Mouse (Mus musculus): ENCODE measurements around the gene March10. TPM values are rescaled to one million over a fixed set of nuclear protein-coding genes. Genes with fewer than 3 reads are reported as not detected.

March10 gene
- polyA plus RNA-seq, 1 experiment from 2014 or later = 1.2 TPM

DNA sequence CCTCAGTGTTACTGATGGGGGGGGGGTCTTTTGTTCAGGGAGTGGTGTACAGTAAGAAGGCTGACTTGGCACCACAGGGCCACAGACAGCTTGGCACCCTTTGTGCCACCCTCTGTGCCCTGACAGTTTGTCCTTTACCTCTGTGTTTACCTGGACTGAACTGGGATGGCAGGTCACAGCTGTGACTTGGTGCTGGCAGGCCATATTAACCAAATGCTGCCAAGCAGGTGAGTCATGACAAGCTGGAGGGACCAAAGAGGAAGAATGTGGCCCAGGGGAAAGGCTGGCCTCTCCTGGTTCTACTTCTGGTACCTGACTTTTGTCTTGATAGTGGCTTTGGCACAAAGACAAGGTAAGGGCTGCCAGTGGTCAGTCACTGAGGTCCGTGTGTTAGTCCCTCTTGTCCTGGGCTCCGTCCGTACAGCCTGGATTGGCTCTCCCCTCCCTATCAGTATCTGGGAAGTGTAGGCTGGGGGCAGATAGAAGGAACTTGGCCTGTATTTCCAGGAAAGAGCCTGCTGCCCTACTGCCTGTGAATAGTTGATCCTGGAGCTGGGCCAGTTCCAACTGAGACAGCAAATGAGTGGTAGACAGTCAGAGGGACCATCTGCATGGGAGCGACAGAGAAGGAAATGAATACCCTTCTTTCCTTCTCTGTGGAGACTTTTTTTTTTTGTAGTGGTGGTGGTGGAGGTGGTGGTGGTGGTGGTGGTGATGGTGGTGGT lies 94.3 kb downstream of the March10 start:
- TF ChIP-seq CTCF (IDR thresholded peaks at IDR 0.05; ENCODE audit: low read depth) = no peak
- DNase-seq (ENCODE audit: low spot score) = no peak
- H3K27ac ChIP-seq = no peak overlapping the region
- no peaks in the 10 kb centered on the region for H3K36me3 ChIP-seq (ENCODE audit: insufficient read depth, low read length)
- H3K4me3 ChIP-seq (replicated peaks; ENCODE audit: low read depth, low read length) = no peak overlapping the region
- H3K27me3 ChIP-seq (ENCODE audit: insufficient read depth, low read length) = no peaks in the 10 kb centered on the region
- peaks cover 12% of the 10 kb centered on the region; the same call in 1 of the 2 replicates for H3K4me1 ChIP-seq (replicated peaks; ENCODE audit: insufficient read depth, low read length)
- ATAC-seq (replicated peaks; ENCODE audit: low FRiP score, low read depth) = no peak
- no peak overlapping the region for H3K4me2 ChIP-seq (ENCODE audit: low read length)
- no peaks in the 10 kb centered on the region for H3K9me3 ChIP-seq (replicated peaks; ENCODE audit: low read length)
- WGBS = 87% methylated on average over 4 of the region's 4 CpGs
- H3K9ac ChIP-seq (ENCODE audit: low read depth, low read length) = no peak overlapping the region

DNA sequence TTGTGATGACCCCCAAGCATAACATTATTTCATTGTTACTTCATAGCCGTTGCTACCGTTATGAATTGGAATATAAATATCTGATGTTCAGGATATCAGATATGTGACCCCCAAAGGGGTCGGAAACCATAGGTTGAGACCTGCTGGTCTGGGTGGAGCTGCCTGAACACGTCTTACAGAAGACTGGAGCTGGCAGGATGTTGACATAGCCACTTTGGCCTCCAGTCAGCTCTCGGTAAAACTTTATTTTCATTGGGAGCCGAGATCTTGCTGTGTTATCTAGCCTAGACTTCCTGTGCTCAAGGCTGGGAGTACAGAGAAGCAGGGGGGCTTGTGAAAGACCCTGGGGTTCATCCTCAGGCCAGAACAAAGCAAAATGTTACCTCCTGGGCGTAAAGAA lies 100.2 kb downstream of the March10 start:
- Histone ChIP-seq H3K4me3 (replicated peaks; ENCODE audit: low read depth, low read length) (no peak overlapping the region), H3K4me1 (replicated peaks; ENCODE audit: insufficient read depth, low read length) (peaks cover 12% of the 10 kb centered on the region; the same call in 1 of the 2 replicates), H3K27me3 (ENCODE audit: insufficient read depth, low read length) (no peaks in the 10 kb centered on the region), H3K27ac (no peak overlapping the region), H3K9me3 (replicated peaks; ENCODE audit: low read length) (no peaks in the 10 kb centered on the region), H3K9ac (ENCODE audit: low read depth, low read length) (no peak overlapping the region), H3K36me3 (ENCODE audit: insufficient read depth, low read length) (no peaks in the 10 kb centered on the region), H3K4me2 (ENCODE audit: low read length) (no peak overlapping the region)
- TF ChIP-seq CTCF (IDR thresholded peaks at IDR 0.05; ENCODE audit: low read depth) = no peak
- 42% methylated on average over 7 of the region's 7 CpGs for WGBS
- ATAC-seq (replicated peaks; ENCODE audit: low FRiP score, low read depth) (no peak), DNase-seq (ENCODE audit: low spot score) (no peak)

DNA sequence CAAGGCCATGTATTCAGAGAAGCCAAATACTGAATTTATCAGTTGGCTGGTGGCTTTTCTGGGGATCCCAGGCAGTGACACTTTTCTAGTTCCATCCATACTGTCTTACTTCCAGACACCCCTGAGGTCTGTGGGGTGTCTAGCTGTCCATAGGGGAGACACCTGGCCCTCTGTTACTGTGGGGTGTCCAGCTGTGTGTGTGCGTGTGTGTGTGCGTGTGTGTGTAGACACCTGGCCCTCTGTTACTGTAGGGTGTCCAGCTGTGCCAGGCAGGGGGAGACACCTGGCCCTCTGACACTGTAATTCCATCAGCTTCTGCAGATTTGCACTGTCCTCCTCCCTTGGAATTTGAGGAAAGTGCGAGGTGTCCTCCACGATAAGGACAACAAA lies 102.6 kb downstream of the March10 start:
- no peak for TF ChIP-seq CTCF (IDR thresholded peaks at IDR 0.05; ENCODE audit: low read depth)
- ATAC-seq (replicated peaks; ENCODE audit: low FRiP score, low read depth) = no peak
- 81% methylated on average over 4 of the region's 4 CpGs for WGBS

DNA sequence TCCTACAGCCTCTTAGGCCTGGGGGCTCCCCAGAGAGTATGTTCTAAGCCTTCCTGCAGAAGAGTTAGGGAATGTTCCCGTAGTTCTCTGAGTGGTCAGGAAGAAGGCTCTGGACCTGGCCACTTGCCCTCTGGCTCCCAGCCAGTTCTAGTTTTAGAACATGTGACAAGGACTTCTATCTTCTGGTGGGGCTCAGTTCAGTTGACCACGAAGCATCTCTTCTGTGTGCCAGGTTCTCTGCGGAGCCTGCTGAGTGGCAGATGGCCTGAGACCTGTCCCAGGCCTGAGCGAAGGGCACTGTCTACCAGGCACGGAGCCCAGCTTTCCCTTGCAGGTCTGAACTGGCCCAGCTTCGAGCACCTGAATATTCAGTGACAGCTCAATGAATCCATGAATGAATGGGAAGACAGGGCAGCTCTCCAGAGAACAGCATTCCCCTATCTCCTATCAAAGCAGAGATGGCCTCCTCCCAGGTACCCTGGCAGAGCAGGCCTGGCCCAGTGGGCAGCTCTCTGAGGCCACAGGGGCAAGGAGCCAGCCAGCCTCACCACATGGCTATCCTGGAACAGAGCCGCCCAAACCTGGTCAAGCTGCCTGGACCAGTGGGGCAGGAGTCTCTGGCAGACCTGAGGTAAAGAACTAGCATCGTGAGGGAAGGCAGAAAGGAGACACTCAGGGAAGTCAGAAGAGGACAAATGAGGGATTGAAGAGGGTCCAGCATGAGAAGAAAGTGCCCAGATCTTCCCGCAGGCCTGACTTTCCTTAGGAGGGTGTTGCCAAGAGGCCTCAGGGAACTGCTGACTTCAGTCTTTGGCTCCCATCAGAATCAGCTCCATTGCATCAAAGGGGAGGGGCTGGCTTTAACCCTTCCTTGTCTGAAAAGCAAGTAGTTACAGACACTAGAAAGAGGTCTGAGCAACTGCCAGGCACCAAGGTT lies 103.3 kb downstream of the March10 start:
- no peak for TF ChIP-seq CTCF (IDR thresholded peaks at IDR 0.05; ENCODE audit: low read depth)
- peak; percentile 33; the same call in 1 of the 2 replicates for ATAC-seq (replicated peaks; ENCODE audit: low FRiP score, low read depth)
- 40% methylated on average over 9 of the region's 9 CpGs for WGBS
- peak; percentile 70 for DNase-seq (ENCODE audit: low spot score)
- Histone ChIP-seq H3K9me3 (replicated peaks; ENCODE audit: low read length) (no peaks in the 10 kb centered on the region), H3K27me3 (ENCODE audit: insufficient read depth, low read length) (no peaks in the 10 kb centered on the region), H3K4me2 (ENCODE audit: low read length) (no peak overlapping the region), H3K9ac (ENCODE audit: low read depth, low read length) (peak overlapping the region; percentile 13; the same call in 1 of the 2 replicates), H3K36me3 (ENCODE audit: insufficient read depth, low read length) (0 out of 2 replicates have a peak, but pooled peaks cover 5% of the 10 kb centered on the region), H3K4me3 (replicated peaks; ENCODE audit: low read depth, low read length) (no peak overlapping the region), H3K4me1 (replicated peaks; ENCODE audit: insufficient read depth, low read length) (peaks cover 12% of the 10 kb centered on the region; the same call in 1 of the 2 replicates), H3K27ac (no peak overlapping the region)

More for the DNA sequence above, 102.6 kb downstream of the March10 start:
- Histone ChIP-seq H3K36me3 (ENCODE audit: insufficient read depth, low read length) (0 out of 2 replicates have a peak, but pooled peaks cover 5% of the 10 kb centered on the region), H3K4me2 (ENCODE audit: low read length) (no peak overlapping the region), H3K4me3 (replicated peaks; ENCODE audit: low read depth, low read length) (no peak overlapping the region), H3K27ac (no peak overlapping the region), H3K9me3 (replicated peaks; ENCODE audit: low read length) (no peaks in the 10 kb centered on the region), H3K9ac (ENCODE audit: low read depth, low read length) (no peak overlapping the region), H3K4me1 (replicated peaks; ENCODE audit: insufficient read depth, low read length) (peaks cover 12% of the 10 kb centered on the region; the same call in 1 of the 2 replicates), H3K27me3 (ENCODE audit: insufficient read depth, low read length) (no peaks in the 10 kb centered on the region)
- DNase-seq (ENCODE audit: low spot score) = no peak

DNA sequence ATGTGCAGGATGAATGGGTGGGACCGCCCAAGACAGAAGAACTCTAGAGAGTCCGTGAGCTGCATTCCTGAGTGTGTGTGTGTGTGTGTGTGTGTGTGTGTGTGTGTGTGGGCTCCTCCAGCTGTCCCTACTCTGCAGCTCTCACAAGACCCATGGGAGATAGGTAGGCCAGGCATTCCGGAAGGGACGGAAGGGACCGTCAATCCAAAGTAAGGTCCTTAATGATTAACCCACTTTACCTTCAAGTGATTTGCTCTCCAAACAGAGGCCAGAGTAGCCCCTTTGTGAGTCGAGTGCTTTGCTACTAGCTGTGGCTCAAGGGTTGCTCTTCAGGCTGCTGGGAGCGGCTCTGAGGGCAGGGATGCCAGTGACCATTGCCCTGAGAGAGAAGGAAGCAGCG lies 104.4 kb downstream of the March10 start:
- H3K4me3 ChIP-seq (replicated peaks; ENCODE audit: low read depth, low read length) = no peak overlapping the region
- DNase-seq (ENCODE audit: low spot score) (no peak), ATAC-seq (replicated peaks; ENCODE audit: low FRiP score, low read depth) (peak; percentile 53)
- H3K27me3 ChIP-seq (ENCODE audit: insufficient read depth, low read length) = no peaks in the 10 kb centered on the region
- no peak for TF ChIP-seq CTCF (IDR thresholded peaks at IDR 0.05; ENCODE audit: low read depth)
- no peak overlapping the region for H3K9ac ChIP-seq (ENCODE audit: low read depth, low read length)
- no peak overlapping the region for H3K4me2 ChIP-seq (ENCODE audit: low read length)
- H3K9me3 ChIP-seq (replicated peaks; ENCODE audit: low read length) = no peaks in the 10 kb centered on the region
- no peak overlapping the region for H3K27ac ChIP-seq
- H3K36me3 ChIP-seq (ENCODE audit: insufficient read depth, low read length) = 0 out of 2 replicates have a peak, but pooled peaks cover 5% of the 10 kb centered on the region
- peaks cover 12% of the 10 kb centered on the region; the same call in 1 of the 2 replicates for H3K4me1 ChIP-seq (replicated peaks; ENCODE audit: insufficient read depth, low read length)
- WGBS = 56% methylated on average over 8 of the region's 8 CpGs

DNA sequence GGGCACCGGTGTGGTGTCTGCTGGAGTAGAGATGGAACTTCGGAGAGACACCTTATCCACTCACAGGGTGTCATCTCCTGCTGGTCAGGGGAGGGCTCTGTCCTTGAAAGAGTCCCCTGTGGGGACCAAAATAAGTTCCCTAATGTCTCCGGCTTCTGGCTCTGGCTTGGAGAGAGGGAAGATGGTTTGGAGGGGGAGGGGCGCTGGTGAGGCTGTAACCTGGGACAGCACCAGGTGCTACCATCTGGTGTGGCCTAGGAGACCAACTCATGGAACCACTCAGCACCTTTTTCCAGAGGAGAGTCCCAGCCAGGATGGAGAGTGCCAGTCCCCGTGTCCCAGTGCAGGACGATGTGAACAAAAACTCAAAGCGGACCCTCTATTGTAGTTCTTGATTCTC lies 105.9 kb downstream of the March10 start:
- H3K9me3 ChIP-seq (replicated peaks; ENCODE audit: low read length) = no peaks in the 10 kb centered on the region
- H3K9ac ChIP-seq (ENCODE audit: low read depth, low read length) = no peak overlapping the region
- H3K27ac ChIP-seq = no peak overlapping the region
- no peak overlapping the region for H3K4me3 ChIP-seq (replicated peaks; ENCODE audit: low read depth, low read length)
- 87% methylated on average over 7 of the region's 7 CpGs for whole genome bisulfite sequencing
- no peak overlapping the region for H3K4me2 ChIP-seq (ENCODE audit: low read length)
- no peak for TF ChIP-seq CTCF (IDR thresholded peaks at IDR 0.05; ENCODE audit: low read depth)
- no peaks in the 10 kb centered on the region for H3K27me3 ChIP-seq (ENCODE audit: insufficient read depth, low read length)
- DNase-seq (ENCODE audit: low spot score) (no peak), ATAC-seq (replicated peaks; ENCODE audit: low FRiP score, low read depth) (no peak)
- H3K36me3 ChIP-seq (ENCODE audit: insufficient read depth, low read length) = 0 out of 2 replicates have a peak, but pooled peaks cover 5% of the 10 kb centered on the region
- H3K4me1 ChIP-seq (replicated peaks; ENCODE audit: insufficient read depth, low read length) = peaks cover 12% of the 10 kb centered on the region; the same call in 1 of the 2 replicates
